Mouse (Mus musculus): ENCODE data around the gene Ipo4. TPM values are rescaled to one million over a fixed set of nuclear protein-coding genes. Genes with fewer than 3 reads are reported as not detected.

Ipo4 gene
- polyA plus RNA-seq, 1 experiment from 2014 or later: 24.6 TPM

- Histone ChIP-seq H3K4me3 (ENCODE audit: low read depth, low read length) (no peak overlapping the region), H3K36me3 (ENCODE audit: control insufficient read depth, insufficient read depth) (no peaks in the 10 kb centered on the region; the same call in 1 of the 2 replicates), H3K4me1 (ENCODE audit: control insufficient read depth, low read depth, low read length) (peaks cover 49% of the 10 kb centered on the region), H3K4me2 (ENCODE audit: low read depth, low read length) (peak overlapping the region; percentile 94), H3K9ac (ENCODE audit: low read depth, low read length) (peak overlapping the region; percentile 82; the same call in 1 of the 2 replicates), H3K27ac (ENCODE audit: low read length) (peak overlapping the region; percentile 98), H3K27me3 (ENCODE audit: control insufficient read depth, insufficient read depth, low read depth, low read length) (no peaks in the 10 kb centered on the region), H3K9me3 (replicated peaks; ENCODE audit: control insufficient read depth, low read length) (no peaks in the 10 kb centered on the region)
- 41% methylated on average over 2 of the region's 2 CpGs for WGBS (ENCODE audit: insufficient replicate concordance)
- peak; percentile 37 for ATAC-seq (ENCODE audit: low read depth)
Measured at GRCm38 (mm10) chr14:55586149-55586548, 49.6 kb downstream of the Ipo4 start.

GRCm38 (mm10) chr14:55585566-55585960, 50.2 kb downstream of the Ipo4 start:
- peak overlapping the region; percentile 82 for H3K4me3 ChIP-seq (ENCODE audit: low read depth, low read length)
- H3K27me3 ChIP-seq (ENCODE audit: control insufficient read depth, insufficient read depth, low read depth, low read length): no peaks in the 10 kb centered on the region
- peaks cover 49% of the 10 kb centered on the region for H3K4me1 ChIP-seq (ENCODE audit: control insufficient read depth, low read depth, low read length)
- H3K36me3 ChIP-seq (ENCODE audit: control insufficient read depth, insufficient read depth): peaks cover 2% of the 10 kb centered on the region; the same call in 1 of the 2 replicates
- ATAC-seq (ENCODE audit: low read depth): peak; percentile 65
- H3K4me2 ChIP-seq (ENCODE audit: low read depth, low read length): peak overlapping the region; percentile 94
- WGBS (ENCODE audit: insufficient replicate concordance): 6% methylated on average over 6 of the region's 6 CpGs
- no peaks in the 10 kb centered on the region for H3K9me3 ChIP-seq (replicated peaks; ENCODE audit: control insufficient read depth, low read length)
- peak overlapping the region; percentile 82 for H3K9ac ChIP-seq (ENCODE audit: low read depth, low read length)
- peak overlapping the region; percentile 98 for H3K27ac ChIP-seq (ENCODE audit: low read length)

- ATAC-seq (ENCODE audit: low read depth): peak; percentile 96
- H3K9me3 ChIP-seq (replicated peaks; ENCODE audit: control insufficient read depth, low read length): no peaks in the 10 kb centered on the region
- H3K4me2 ChIP-seq (ENCODE audit: low read depth, low read length): peak within 1 kb of the TSS; percentile 94
- H3K27me3 ChIP-seq (ENCODE audit: control insufficient read depth, insufficient read depth, low read depth, low read length): no peaks in the 10 kb centered on the region
- H3K4me1 ChIP-seq (ENCODE audit: control insufficient read depth, low read depth, low read length): peaks cover 43% of the 10 kb centered on the region
- WGBS (ENCODE audit: insufficient replicate concordance): 2% methylated on average over 43 of the region's 43 CpGs
- H3K27ac ChIP-seq (ENCODE audit: low read length): peak within 1 kb of the TSS; percentile 98
- H3K36me3 ChIP-seq (ENCODE audit: control insufficient read depth, insufficient read depth): peaks cover 3% of the 10 kb centered on the region; the same call in 1 of the 2 replicates
- peak within 1 kb of the TSS; percentile 82 for H3K4me3 ChIP-seq (ENCODE audit: low read depth, low read length)
- H3K9ac ChIP-seq (ENCODE audit: low read depth, low read length): peak within 1 kb of the TSS; percentile 82
Measured at GRCm38 (mm10) chr14:55584702-55585565, 50.8 kb downstream of the Ipo4 start, which contains the start of gene Emc9. TSS of gene Emc9 (minus strand) at chr14:55585302.

GRCm38 (mm10) chr14:55584303-55584701, 51.5 kb downstream of the Ipo4 start:
- Histone ChIP-seq H3K4me1 (ENCODE audit: control insufficient read depth, low read depth, low read length) (peaks cover 42% of the 10 kb centered on the region), H3K27me3 (ENCODE audit: control insufficient read depth, insufficient read depth, low read depth, low read length) (no peaks in the 10 kb centered on the region), H3K27ac (ENCODE audit: low read length) (peak overlapping the region; percentile 98), H3K9me3 (replicated peaks; ENCODE audit: control insufficient read depth, low read length) (no peaks in the 10 kb centered on the region), H3K4me2 (ENCODE audit: low read depth, low read length) (peak overlapping the region; percentile 94), H3K4me3 (ENCODE audit: low read depth, low read length) (peak overlapping the region; percentile 82), H3K9ac (ENCODE audit: low read depth, low read length) (peak overlapping the region; percentile 82), H3K36me3 (ENCODE audit: control insufficient read depth, insufficient read depth) (peaks cover 3% of the 10 kb centered on the region; the same call in 1 of the 2 replicates)
- ATAC-seq (ENCODE audit: low read depth): no peak
- WGBS (ENCODE audit: insufficient replicate concordance): 20% methylated on average over 5 of the region's 5 CpGs

GRCm38 (mm10) chr14:55581981-55582681, 53.6 kb downstream of the Ipo4 start:
- 0 out of 2 replicates have a peak, but pooled peaks cover 3% of the 10 kb centered on the region for H3K36me3 ChIP-seq (ENCODE audit: control insufficient read depth, insufficient read depth)
- 76% methylated on average over 9 of the region's 9 CpGs for WGBS (ENCODE audit: insufficient replicate concordance)
- ATAC-seq (ENCODE audit: low read depth): no peak
- H3K27ac ChIP-seq (ENCODE audit: low read length): no peak overlapping the region
- peaks cover 57% of the 10 kb centered on the region for H3K4me1 ChIP-seq (ENCODE audit: control insufficient read depth, low read depth, low read length)
- no peaks in the 10 kb centered on the region for H3K9me3 ChIP-seq (replicated peaks; ENCODE audit: control insufficient read depth, low read length)
- no peak overlapping the region for H3K4me3 ChIP-seq (ENCODE audit: low read depth, low read length)
- no peaks in the 10 kb centered on the region for H3K27me3 ChIP-seq (ENCODE audit: control insufficient read depth, insufficient read depth, low read depth, low read length)
- H3K9ac ChIP-seq (ENCODE audit: low read depth, low read length): no peak overlapping the region
- H3K4me2 ChIP-seq (ENCODE audit: low read depth, low read length): no peak overlapping the region

- no peak overlapping the region for H3K27ac ChIP-seq (ENCODE audit: low read length)
- no peak overlapping the region for H3K4me2 ChIP-seq (ENCODE audit: low read depth, low read length)
- ATAC-seq (ENCODE audit: low read depth): no peak
- H3K4me3 ChIP-seq (ENCODE audit: low read depth, low read length): no peak overlapping the region
- H3K9ac ChIP-seq (ENCODE audit: low read depth, low read length): no peak overlapping the region
- peaks cover 46% of the 10 kb centered on the region for H3K4me1 ChIP-seq (ENCODE audit: control insufficient read depth, low read depth, low read length)
- H3K36me3 ChIP-seq (ENCODE audit: control insufficient read depth, insufficient read depth): 0 out of 2 replicates have a peak, but pooled peaks cover 3% of the 10 kb centered on the region
- 88% methylated on average over 16 of the region's 16 CpGs for WGBS (ENCODE audit: insufficient replicate concordance)
- H3K27me3 ChIP-seq (ENCODE audit: control insufficient read depth, insufficient read depth, low read depth, low read length): no peaks in the 10 kb centered on the region
- H3K9me3 ChIP-seq (replicated peaks; ENCODE audit: control insufficient read depth, low read length): no peaks in the 10 kb centered on the region
Measured at GRCm38 (mm10) chr14:55580731-55581130, 55.0 kb downstream of the Ipo4 start.

- H3K9me3 ChIP-seq (replicated peaks; ENCODE audit: control insufficient read depth, low read length): no peaks in the 10 kb centered on the region
- peaks cover 41% of the 10 kb centered on the region for H3K4me1 ChIP-seq (ENCODE audit: control insufficient read depth, low read depth, low read length)
- H3K4me2 ChIP-seq (ENCODE audit: low read depth, low read length): peak overlapping the region; percentile 80; the same call in 1 of the 2 replicates
- no peak for ATAC-seq (ENCODE audit: low read depth)
- no peak overlapping the region for H3K4me3 ChIP-seq (ENCODE audit: low read depth, low read length)
- H3K27me3 ChIP-seq (ENCODE audit: control insufficient read depth, insufficient read depth, low read depth, low read length): no peaks in the 10 kb centered on the region
- H3K27ac ChIP-seq (ENCODE audit: low read length): peak overlapping the region; percentile 26; the same call in 1 of the 2 replicates
- H3K36me3 ChIP-seq (ENCODE audit: control insufficient read depth, insufficient read depth): 0 out of 2 replicates have a peak, but pooled peaks cover 3% of the 10 kb centered on the region
- WGBS (ENCODE audit: insufficient replicate concordance): 83% methylated on average over 23 of the region's 23 CpGs
- no peak overlapping the region; the same call in 1 of the 2 replicates for H3K9ac ChIP-seq (ENCODE audit: low read depth, low read length)
Measured at GRCm38 (mm10) chr14:55579511-55580496, 56.0 kb downstream of the Ipo4 start.

GRCm38 (mm10) chr14:55578668-55579269, 57.0 kb downstream of the Ipo4 start:
- peak overlapping the region; percentile 70 for H3K4me3 ChIP-seq (ENCODE audit: low read depth, low read length)

More at GRCm38 (mm10) chr14:55578668-55579269, 57.0 kb downstream of the Ipo4 start:
- Histone ChIP-seq H3K4me2 (ENCODE audit: low read depth, low read length) (peak overlapping the region; percentile 80), H3K9ac (ENCODE audit: low read depth, low read length) (peak overlapping the region; percentile 80), H3K9me3 (replicated peaks; ENCODE audit: control insufficient read depth, low read length) (no peaks in the 10 kb centered on the region), H3K27me3 (ENCODE audit: control insufficient read depth, insufficient read depth, low read depth, low read length) (no peaks in the 10 kb centered on the region), H3K36me3 (ENCODE audit: control insufficient read depth, insufficient read depth) (0 out of 2 replicates have a peak, but pooled peaks cover 3% of the 10 kb centered on the region), H3K27ac (ENCODE audit: low read length) (peak overlapping the region; percentile 83), H3K4me1 (ENCODE audit: control insufficient read depth, low read depth, low read length) (peaks cover 30% of the 10 kb centered on the region)
- 10% methylated on average over 6 of the region's 6 CpGs for WGBS (ENCODE audit: insufficient replicate concordance)
- peak; percentile 54 for ATAC-seq (ENCODE audit: low read depth)
